Mouse (Mus musculus) liver, embryonic 16.5 days (tissue): ENCODE data around the gene Hrasls. TPM values are rescaled to one million over a fixed set of nuclear protein-coding genes. Genes with fewer than 3 reads are reported as not detected.
A peak's percentile ranks its signal among the peaks of the same experiment; 100 is the strongest.

Source experiments
- ATAC-seq: fragments of 200-750 bp; cut with Nextera tagmentation; 2 replicates; pipeline ENCODE4 v1.8.0; 2017; ENCODE audit warnings: low read depth, mild to moderate bottlenecking, moderate number of reproducible peaks, moderate library complexity
- H3K27ac ChIP-seq: fragments of 300-500 bp; sonication (generic); 2 replicates; pipeline ENCODE4 v1.5.1; 2014; ENCODE audit warnings: mild to moderate bottlenecking, low read length
- H3K27me3 ChIP-seq: fragments of 300-500 bp; sonication (generic); 2 replicates; pipeline ENCODE4 v1.6.1; 2014; ENCODE audit warnings: low read depth, low read length, mixed read lengths; ENCODE audit not compliant: control insufficient read depth, insufficient read depth
- H3K36me3 ChIP-seq: fragments of 300-500 bp; sonication (generic); 2 replicates; pipeline ENCODE4 v1.6.1; 2014; ENCODE audit warnings: mild to moderate bottlenecking; ENCODE audit not compliant: control insufficient read depth, insufficient read depth
- H3K4me1 ChIP-seq: fragments of 300-500 bp; sonication (generic); 2 replicates; pipeline ENCODE4 v1.6.1; 2014; ENCODE audit warnings: low read depth, low read length, mixed read lengths; ENCODE audit not compliant: control insufficient read depth
- H3K4me2 ChIP-seq: fragments of 300-500 bp; sonication (generic); 2 replicates; pipeline ENCODE4 v1.6.1; 2014; ENCODE audit warnings: low read depth, low read length, mixed read lengths
- H3K4me3 ChIP-seq: fragments of 300-500 bp; sonication (generic); 2 replicates; pipeline ENCODE4 v1.5.1; 2014; ENCODE audit warnings: low read depth, mild to moderate bottlenecking, low read length
- H3K9ac ChIP-seq: fragments of 300-500 bp; sonication (generic); 2 replicates; pipeline ENCODE4 v1.6.1; 2014; ENCODE audit warnings: low read depth, low read length
- H3K9me3 ChIP-seq: fragments of 300-500 bp; sonication (generic); replicated peaks from 2 replicates; pipeline ENCODE4 v1.6.1; 2016; ENCODE audit warnings: low read length; ENCODE audit not compliant: control insufficient read depth
- WGBS: fragments of 180-500 bp; shearing (Covaris S2); extraction: QIAGEN DNeasy Blood & Tissue Kit; methylation state at CpG from one replicate; pipeline ENCODE4 v1.1.7; 2014; ENCODE audit not compliant: insufficient replicate concordance; 5-methylcytosine and 5-hydroxymethylcytosine counted together
- polyA plus RNA-seq: library from polyadenylated mRNA; unstranded; fragments of >200 nt; fragmentation: Nextera tagmentation; extraction: Ambion mirVana; gene quantifications from 2 replicates; pipeline ENCODE4 v1.2.1, GENCODE M21; 2015

Gene Hrasls
- not detected in 2 replicates for polyA plus RNA-seq

GRCm38 (mm10) chr16:29209605-29210411 lies at the start of gene Hrasls:
Gene Hrasls (plus strand): TSS chr16:29209695.
- 0 out of 2 replicates have a peak, but pooled peaks have one; percentile 32 for ATAC-seq
- no peak within 1 kb of the TSS for H3K27ac ChIP-seq
- 1% methylated on average over 39 of the region's 39 CpGs for WGBS

GRCm38 (mm10) chr16:29162271-29162670 lies 47.2 kb upstream of the Hrasls start:
- Histone ChIP-seq H3K36me3 (no peaks in the 10 kb centered on the region), H3K4me1 (no peaks in the 10 kb centered on the region), H3K9me3 (no peaks in the 10 kb centered on the region), H3K4me3 (no peak overlapping the region), H3K4me2 (no peak overlapping the region), H3K27me3 (no peaks in the 10 kb centered on the region), H3K27ac (no peak overlapping the region), H3K9ac (no peak overlapping the region)
- ATAC-seq: no peak
- 58% methylated on average over 4 of the region's 4 CpGs for WGBS

More at GRCm38 (mm10) chr16:29209605-29210411, at the start of gene Hrasls:
- Histone ChIP-seq H3K9ac (no peak within 1 kb of the TSS), H3K36me3 (no peaks in the 10 kb centered on the region), H3K4me2 (peak within 1 kb of the TSS; percentile 34), H3K9me3 (no peaks in the 10 kb centered on the region), H3K27me3 (no peaks in the 10 kb centered on the region; the same call in 1 of the 2 replicates), H3K4me3 (peak within 1 kb of the TSS; percentile 15; the same call in 1 of the 2 replicates), H3K4me1 (no peaks in the 10 kb centered on the region)

GRCm38 (mm10) chr16:29167051-29167450 lies 42.4 kb upstream of the Hrasls start:
- WGBS: 59% methylated on average over 4 of the region's 4 CpGs

GRCm38 (mm10) chr16:29171741-29172140 lies 37.8 kb upstream of the Hrasls start:
- Histone ChIP-seq H3K9ac (no peak overlapping the region), H3K27me3 (no peaks in the 10 kb centered on the region), H3K4me2 (no peak overlapping the region), H3K4me3 (no peak overlapping the region), H3K27ac (no peak overlapping the region), H3K4me1 (no peaks in the 10 kb centered on the region), H3K9me3 (no peaks in the 10 kb centered on the region), H3K36me3 (no peaks in the 10 kb centered on the region)
- ATAC-seq: no peak
- 57% methylated on average over 5 of the region's 5 CpGs for WGBS

More at GRCm38 (mm10) chr16:29167051-29167450, 42.4 kb upstream of the Hrasls start:
- Histone ChIP-seq H3K4me1 (no peaks in the 10 kb centered on the region), H3K27ac (no peak overlapping the region), H3K27me3 (no peaks in the 10 kb centered on the region), H3K9ac (no peak overlapping the region), H3K36me3 (no peaks in the 10 kb centered on the region), H3K4me2 (no peak overlapping the region), H3K9me3 (no peaks in the 10 kb centered on the region), H3K4me3 (no peak overlapping the region)
- no peak for ATAC-seq

- Histone ChIP-seq H3K9me3 (no peaks in the 10 kb centered on the region), H3K4me3 (no peak overlapping the region), H3K27me3 (no peaks in the 10 kb centered on the region), H3K4me2 (no peak overlapping the region), H3K4me1 (no peaks in the 10 kb centered on the region), H3K9ac (no peak overlapping the region), H3K36me3 (no peaks in the 10 kb centered on the region), H3K27ac (no peak overlapping the region)
- 65% methylated on average over 2 of the region's 2 CpGs for WGBS
- no peak for ATAC-seq
Measured at GRCm38 (mm10) chr16:29173201-29173600, 36.3 kb upstream of the Hrasls start.

GRCm38 (mm10) chr16:29174831-29175350 lies 34.6 kb upstream of the Hrasls start:
- Histone ChIP-seq H3K9ac (no peak overlapping the region), H3K4me3 (no peak overlapping the region), H3K4me1 (no peaks in the 10 kb centered on the region), H3K4me2 (no peak overlapping the region), H3K27me3 (no peaks in the 10 kb centered on the region), H3K27ac (no peak overlapping the region), H3K36me3 (no peaks in the 10 kb centered on the region), H3K9me3 (no peaks in the 10 kb centered on the region)
- WGBS: 39% methylated on average over 6 of the region's 6 CpGs
- ATAC-seq: no peak

GRCm38 (mm10) chr16:29192911-29193310 lies 16.6 kb upstream of the Hrasls start:
- 16% methylated on average over 5 of the region's 5 CpGs for WGBS
- no peak overlapping the region for H3K27ac ChIP-seq
- no peaks in the 10 kb centered on the region for H3K4me1 ChIP-seq
- H3K4me2 ChIP-seq: no peak overlapping the region
- no peak overlapping the region for H3K9ac ChIP-seq
- no peaks in the 10 kb centered on the region for H3K27me3 ChIP-seq
- no peaks in the 10 kb centered on the region for H3K9me3 ChIP-seq
- no peak for ATAC-seq
- no peaks in the 10 kb centered on the region for H3K36me3 ChIP-seq
- no peak overlapping the region for H3K4me3 ChIP-seq

GRCm38 (mm10) chr16:29193981-29194380 lies 15.5 kb upstream of the Hrasls start:
- H3K4me1 ChIP-seq: no peaks in the 10 kb centered on the region
- 65% methylated on average over 4 of the region's 4 CpGs for WGBS
- H3K27me3 ChIP-seq: no peaks in the 10 kb centered on the region
- no peak overlapping the region for H3K4me2 ChIP-seq
- H3K4me3 ChIP-seq: no peak overlapping the region
- H3K9me3 ChIP-seq: no peaks in the 10 kb centered on the region
- no peak for ATAC-seq
- H3K36me3 ChIP-seq: no peaks in the 10 kb centered on the region
- H3K27ac ChIP-seq: no peak overlapping the region
- H3K9ac ChIP-seq: no peak overlapping the region

GRCm38 (mm10) chr16:29195156-29195555 lies 14.3 kb upstream of the Hrasls start:
- no peaks in the 10 kb centered on the region for H3K27me3 ChIP-seq
- no peaks in the 10 kb centered on the region for H3K36me3 ChIP-seq
- WGBS: 53% methylated on average over 1 of the region's 1 CpGs
- no peak for ATAC-seq
- H3K27ac ChIP-seq: no peak overlapping the region
- H3K9me3 ChIP-seq: no peaks in the 10 kb centered on the region
- no peaks in the 10 kb centered on the region for H3K4me1 ChIP-seq
- H3K9ac ChIP-seq: no peak overlapping the region
- no peak overlapping the region for H3K4me2 ChIP-seq
- H3K4me3 ChIP-seq: no peak overlapping the region
